Mouse (Mus musculus): ENCODE measurements around the gene Grcc10.

DNA sequence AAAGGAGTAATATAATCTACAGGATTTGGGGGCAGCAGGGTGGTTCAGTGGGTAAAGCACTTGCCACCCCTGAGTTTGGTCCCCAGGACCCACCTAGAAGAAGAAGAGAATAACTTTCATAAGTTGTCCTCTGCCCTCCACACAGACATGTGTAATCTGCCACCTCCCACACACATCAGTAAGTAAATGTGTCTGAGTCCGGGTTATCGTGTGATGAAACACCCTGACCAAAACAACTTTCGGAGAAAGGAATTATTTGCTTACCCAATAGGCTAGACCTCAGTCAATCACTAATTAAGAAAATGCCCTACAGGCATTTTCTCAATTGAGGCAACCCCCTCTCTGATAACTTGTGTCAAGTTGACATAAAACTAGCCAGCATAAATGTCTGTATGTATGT lies 50.7 kb downstream of the Grcc10 start:
- TF ChIP-seq CTCF (IDR thresholded peaks at IDR 0.05; ENCODE audit: borderline replicate concordance, insufficient read depth, low read depth, low read length) (no peak), POLR2A (IDR thresholded peaks at IDR 0.05; ENCODE audit: borderline replicate concordance, insufficient read depth, low read length) (no peak)

Measured in cerebellum, adult 2 months (tissue).